Mouse (Mus musculus): Measurements from ENCODE around the gene Map6d1. TPM values are rescaled to one million over a fixed set of nuclear protein-coding genes. Genes with fewer than 3 reads are reported as not detected.
A peak's percentile ranks its signal among the peaks of the same experiment; 100 is the strongest.

Map6d1 gene
- total and polyA plus RNA-seq, 3 experiments, result not detected

DNA sequence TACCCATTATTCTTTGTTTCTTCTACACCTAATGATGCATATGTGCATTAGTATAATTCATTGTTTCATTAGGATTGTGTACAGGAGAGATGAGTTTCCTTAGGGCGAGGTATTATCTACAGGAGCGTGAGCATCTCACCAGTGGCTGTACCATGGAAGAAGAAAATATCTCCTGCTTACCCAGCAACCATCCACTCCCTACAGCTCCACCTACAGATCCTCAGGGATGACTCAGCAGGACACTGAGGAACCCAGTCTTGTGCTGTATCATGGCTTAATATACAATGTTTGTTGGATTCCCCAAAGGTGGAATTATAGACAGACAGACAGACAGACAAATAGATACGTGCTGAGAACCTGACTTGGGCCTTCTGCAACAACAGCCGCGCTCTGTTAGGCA lies 44.2 kb downstream of the Map6d1 start:
- no peak for ATAC-seq (ENCODE audit: extremely low read depth, insufficient number of reproducible peaks, low FRiP score, poor library complexity, severe bottlenecking)
- no peak for TF ChIP-seq TAL1 (conservative IDR thresholded peaks at IDR 0.05; ENCODE audit: low read depth, low read length)
- TF ChIP-seq GATA2 (IDR thresholded peaks at IDR 0.05; ENCODE audit: borderline replicate concordance, low read depth, low read length), result no peak
- TF ChIP-seq POLR2AphosphoS5 (IDR thresholded peaks at IDR 0.05; ENCODE audit: insufficient replicate concordance, low read depth, low read length), result no peak
- no peak for TF ChIP-seq CTCF (IDR thresholded peaks at IDR 0.05; ENCODE audit: low read depth, low read length)
- no peak for TF ChIP-seq GATA1 (IDR thresholded peaks at IDR 0.05; ENCODE audit: borderline replicate concordance, low read length)
- peaks cover 82% of the 10 kb centered on the region for H3K36me3 ChIP-seq (replicated peaks)

DNA sequence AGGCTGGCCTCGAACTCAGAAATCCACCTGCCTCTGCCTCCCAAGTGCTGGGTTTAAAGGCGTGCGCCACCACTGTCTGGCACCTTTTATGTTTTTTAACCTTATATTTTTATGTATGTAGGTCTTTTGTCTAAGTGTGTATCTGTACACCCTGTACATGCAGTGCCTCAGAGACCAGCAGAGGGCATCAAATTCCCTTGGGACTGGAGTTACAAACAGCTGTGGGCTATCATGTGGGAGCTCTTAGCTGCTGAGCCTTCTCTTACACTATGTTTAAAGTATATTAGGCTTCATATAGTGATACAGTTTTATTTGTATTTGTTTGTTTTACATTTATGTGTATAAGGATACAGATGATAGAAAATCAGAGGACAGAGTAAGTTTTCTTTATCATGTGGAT lies 45.6 kb downstream of the Map6d1 start:
- Histone ChIP-seq H3K27me3 (ENCODE audit: insufficient read depth, low read length) (no peaks in the 10 kb centered on the region), H3K9me3 (replicated peaks) (no peaks in the 10 kb centered on the region), H3K4me3 (ENCODE audit: low read depth, low read length) (no peak overlapping the region), H3K4me1 (ENCODE audit: insufficient read depth, low read depth, low read length) (peaks cover 15% of the 10 kb centered on the region), H3K36me3 (replicated peaks) (peaks cover 86% of the 10 kb centered on the region)
- DNase-seq (ENCODE audit: low spot score) (no peak), ATAC-seq (ENCODE audit: extremely low read depth, insufficient number of reproducible peaks, low FRiP score, poor library complexity, severe bottlenecking) (no peak)
- TF ChIP-seq GATA1 (IDR thresholded peaks at IDR 0.05; ENCODE audit: borderline replicate concordance, low read length) (no peak), TAL1 (conservative IDR thresholded peaks at IDR 0.05; ENCODE audit: low read depth, low read length) (no peak), GATA2 (IDR thresholded peaks at IDR 0.05; ENCODE audit: borderline replicate concordance, low read depth, low read length) (no peak), POLR2AphosphoS5 (IDR thresholded peaks at IDR 0.05; ENCODE audit: insufficient replicate concordance, low read depth, low read length) (no peak), CTCF (IDR thresholded peaks at IDR 0.05; ENCODE audit: low read depth, low read length) (no peak)

More for the DNA sequence above, 44.2 kb downstream of the Map6d1 start:
- no peak overlapping the region for H3K4me3 ChIP-seq (ENCODE audit: low read depth, low read length)
- peaks cover 13% of the 10 kb centered on the region for H3K4me1 ChIP-seq (ENCODE audit: insufficient read depth, low read depth, low read length)
- H3K27me3 ChIP-seq (ENCODE audit: insufficient read depth, low read length), result no peaks in the 10 kb centered on the region
- DNase-seq (ENCODE audit: low spot score), result no peak
- no peaks in the 10 kb centered on the region for H3K9me3 ChIP-seq (replicated peaks)

DNA sequence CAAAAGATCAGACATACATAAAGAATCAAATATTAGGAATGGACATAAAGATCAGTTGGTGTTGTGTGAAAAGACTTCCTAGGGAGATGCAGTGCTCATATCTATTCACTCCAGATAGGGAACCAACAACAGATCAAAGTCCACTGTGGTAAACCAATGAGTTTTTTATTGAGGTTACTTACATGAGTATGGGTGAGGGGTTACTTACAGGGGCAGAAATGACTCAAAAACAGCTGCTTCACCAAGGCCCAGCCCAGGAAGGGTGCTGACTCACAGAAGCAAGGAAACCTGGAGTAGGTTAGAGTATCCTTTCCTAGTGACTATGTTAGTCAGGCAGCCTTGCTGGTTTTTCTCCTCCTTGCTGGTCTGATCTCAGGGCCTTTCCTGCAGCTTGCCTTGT lies 49.1 kb downstream of the Map6d1 start:
- Histone ChIP-seq H3K4me1 (ENCODE audit: insufficient read depth, low read depth, low read length) (peaks cover 11% of the 10 kb centered on the region), H3K36me3 (replicated peaks) (peaks cover 89% of the 10 kb centered on the region), H3K27me3 (ENCODE audit: insufficient read depth, low read length) (no peaks in the 10 kb centered on the region), H3K9me3 (replicated peaks) (no peaks in the 10 kb centered on the region), H3K4me3 (ENCODE audit: low read depth, low read length) (no peak overlapping the region)
- DNase-seq (ENCODE audit: low spot score), result no peak
- no peak for ATAC-seq (ENCODE audit: extremely low read depth, insufficient number of reproducible peaks, low FRiP score, poor library complexity, severe bottlenecking)
- TF ChIP-seq GATA2 (IDR thresholded peaks at IDR 0.05; ENCODE audit: borderline replicate concordance, low read depth, low read length), result no peak
- no peak for TF ChIP-seq POLR2AphosphoS5 (IDR thresholded peaks at IDR 0.05; ENCODE audit: insufficient replicate concordance, low read depth, low read length)
- TF ChIP-seq GATA1 (IDR thresholded peaks at IDR 0.05; ENCODE audit: borderline replicate concordance, low read length), result no peak
- TF ChIP-seq CTCF (IDR thresholded peaks at IDR 0.05; ENCODE audit: low read depth, low read length), result no peak
- no peak for TF ChIP-seq TAL1 (conservative IDR thresholded peaks at IDR 0.05; ENCODE audit: low read depth, low read length)

DNA sequence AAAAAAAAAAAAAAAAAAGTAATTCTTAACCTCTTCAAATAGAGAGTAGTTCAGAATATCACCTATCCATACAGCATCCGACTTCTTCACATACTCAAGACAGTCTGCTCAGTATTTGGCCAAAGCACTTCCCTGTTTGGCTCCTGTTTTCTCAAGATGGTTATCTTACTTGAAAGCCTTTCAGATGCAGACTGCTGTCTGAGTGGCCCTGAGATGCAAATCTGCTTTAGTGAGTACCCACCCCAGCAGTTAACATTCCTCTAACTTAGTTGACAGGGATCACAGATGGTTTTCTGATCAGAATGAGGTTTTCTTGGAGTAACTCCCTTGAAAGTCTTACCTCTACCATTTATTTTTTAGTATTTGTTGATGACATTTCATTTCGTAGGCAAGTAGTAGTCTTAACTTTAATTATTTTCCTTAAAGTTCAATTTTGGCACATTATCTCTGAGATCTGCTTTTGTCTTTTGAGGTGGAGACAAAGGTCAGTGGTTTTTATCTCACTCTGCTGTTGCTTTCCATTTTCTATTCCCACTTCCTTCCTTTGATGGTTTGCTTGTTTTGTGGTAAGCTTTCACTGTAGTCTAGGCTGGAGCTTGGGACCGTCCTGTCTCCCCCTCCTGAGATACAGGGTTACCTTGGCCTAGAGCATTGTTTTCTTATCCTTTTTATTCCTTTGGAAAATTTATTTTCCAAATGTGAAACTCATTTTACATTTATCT lies 49.8 kb downstream of the Map6d1 start:
- peaks cover 89% of the 10 kb centered on the region for H3K36me3 ChIP-seq (replicated peaks)
- no peak for ATAC-seq (ENCODE audit: extremely low read depth, insufficient number of reproducible peaks, low FRiP score, poor library complexity, severe bottlenecking)
- TF ChIP-seq CTCF (IDR thresholded peaks at IDR 0.05; ENCODE audit: low read depth, low read length), result no peak
- TF ChIP-seq GATA1 (IDR thresholded peaks at IDR 0.05; ENCODE audit: borderline replicate concordance, low read length), result no peak
- no peak for TF ChIP-seq TAL1 (conservative IDR thresholded peaks at IDR 0.05; ENCODE audit: low read depth, low read length)
- no peak for TF ChIP-seq POLR2AphosphoS5 (IDR thresholded peaks at IDR 0.05; ENCODE audit: insufficient replicate concordance, low read depth, low read length)
- TF ChIP-seq GATA2 (IDR thresholded peaks at IDR 0.05; ENCODE audit: borderline replicate concordance, low read depth, low read length), result no peak

DNA sequence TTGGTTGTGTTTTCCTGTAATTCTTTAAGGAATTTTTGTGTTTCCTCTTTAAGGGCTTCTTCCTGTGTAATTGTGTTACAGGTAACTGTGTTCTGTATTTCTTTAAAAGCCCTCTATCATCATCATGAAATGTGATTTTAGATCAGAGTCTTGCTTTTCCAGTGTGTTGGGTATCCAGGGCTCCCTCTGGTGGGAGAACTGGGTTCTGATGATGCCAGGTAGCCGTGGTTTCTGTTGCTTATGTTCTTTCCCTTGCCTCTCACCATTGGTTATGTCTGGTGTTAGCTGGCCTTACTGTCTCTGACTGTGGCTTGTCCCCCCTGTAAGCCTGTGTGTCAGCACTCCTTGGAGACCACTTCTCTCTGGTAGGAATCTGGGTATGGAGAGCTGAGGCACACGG lies 55.8 kb downstream of the Map6d1 start:
- ATAC-seq (ENCODE audit: extremely low read depth, insufficient number of reproducible peaks, low FRiP score, poor library complexity, severe bottlenecking), result no peak
- no peak for DNase-seq (ENCODE audit: low spot score)

More for the DNA sequence above, 49.8 kb downstream of the Map6d1 start:
- no peaks in the 10 kb centered on the region for H3K27me3 ChIP-seq (ENCODE audit: insufficient read depth, low read length)
- no peak for DNase-seq (ENCODE audit: low spot score)
- H3K4me1 ChIP-seq (ENCODE audit: insufficient read depth, low read depth, low read length), result peaks cover 9% of the 10 kb centered on the region
- no peak overlapping the region for H3K4me3 ChIP-seq (ENCODE audit: low read depth, low read length)
- H3K9me3 ChIP-seq (replicated peaks), result no peaks in the 10 kb centered on the region

More for the DNA sequence above, 55.8 kb downstream of the Map6d1 start:
- no peak for TF ChIP-seq POLR2AphosphoS5 (IDR thresholded peaks at IDR 0.05; ENCODE audit: insufficient replicate concordance, low read depth, low read length)
- peak; percentile 31; the same call in 1 of the 2 replicates for TF ChIP-seq CTCF (IDR thresholded peaks at IDR 0.05; ENCODE audit: low read depth, low read length)
- TF ChIP-seq TAL1 (conservative IDR thresholded peaks at IDR 0.05; ENCODE audit: low read depth, low read length), result no peak
- no peak for TF ChIP-seq GATA2 (IDR thresholded peaks at IDR 0.05; ENCODE audit: borderline replicate concordance, low read depth, low read length)
- TF ChIP-seq GATA1 (IDR thresholded peaks at IDR 0.05; ENCODE audit: borderline replicate concordance, low read length), result no peak
- Histone ChIP-seq H3K36me3 (replicated peaks) (peaks cover 70% of the 10 kb centered on the region), H3K4me1 (ENCODE audit: insufficient read depth, low read depth, low read length) (no peaks in the 10 kb centered on the region), H3K4me3 (ENCODE audit: low read depth, low read length) (no peak overlapping the region), H3K27me3 (ENCODE audit: insufficient read depth, low read length) (no peaks in the 10 kb centered on the region), H3K9me3 (replicated peaks) (no peaks in the 10 kb centered on the region)

Other genes starting within 250 kb of the Map6d1 start
- gene Klhl24, start 143.8 kb downstream of the Map6d1 start, total RNA-seq (2014; fragmentation: Nextera tagmentation), result 37.6 and 59.3 TPM in 2 replicates
- gene Klhl24, start 143.8 kb downstream of the Map6d1 start, total RNA-seq (2017), result 53.3 and 64.7 TPM in 2 replicates
- gene Klhl24, start 143.8 kb downstream of the Map6d1 start, polyA plus RNA-seq (2012), result 8.8 and 14.1 TPM in 2 replicates
- gene Yeats2, start 100.3 kb downstream of the Map6d1 start, total RNA-seq (2014; fragmentation: Nextera tagmentation), result 49.0 and 54.5 TPM in 2 replicates
- 23.6 and 24.3 TPM in 2 replicates for gene Yeats2, start 100.3 kb downstream of the Map6d1 start, total RNA-seq (2017)
- gene Yeats2, start 100.3 kb downstream of the Map6d1 start, polyA plus RNA-seq (2012), result 38.4 and 46.1 TPM in 2 replicates
- 68.8 and 70.4 TPM in 2 replicates for gene Parl, start 61.0 kb upstream of the Map6d1 start, total RNA-seq (2014; fragmentation: Nextera tagmentation)
- 85.7 and 131 TPM in 2 replicates for gene Parl, start 61.0 kb upstream of the Map6d1 start, total RNA-seq (2017)
- gene Parl, start 61.0 kb upstream of the Map6d1 start, polyA plus RNA-seq (2012), result 301 and 317 TPM in 2 replicates
- not detected in 2 replicates for gene Cyp2ab1, start 84.0 kb upstream of the Map6d1 start, total RNA-seq (2014; fragmentation: Nextera tagmentation)
- gene Cyp2ab1, start 84.0 kb upstream of the Map6d1 start, total RNA-seq (2017), result 0.17 TPM in 1 of 2 replicates, not detected in the other
- not detected in 2 replicates for gene Cyp2ab1, start 84.0 kb upstream of the Map6d1 start, polyA plus RNA-seq (2012)
- gene Abcc5, start 185.0 kb upstream of the Map6d1 start, total RNA-seq (2014; fragmentation: Nextera tagmentation), result 59.5 and 76.4 TPM in 2 replicates
- gene Abcc5, start 185.0 kb upstream of the Map6d1 start, total RNA-seq (2017), result 20.7 and 24.6 TPM in 2 replicates
- gene Abcc5, start 185.0 kb upstream of the Map6d1 start, polyA plus RNA-seq (2012), result 3.2 and 3.6 TPM in 2 replicates

Measured in G1E (cell line).